Mouse (Mus musculus): ENCODE measurements at regions not wholly inside any gene's neighbourhood (a gene's known extent, or its start where the extent isn't known, plus 50 kb on each side); places are given as distances from the start of the nearest gene placed in this dataset.

GRCm38 (mm10) chr10:97778531-97778930 is 52.0 kb upstream of the C030005K15Rik start:
- no peaks in the 10 kb centered on the region for H3K9me3 ChIP-seq
- no peak overlapping the region for H3K4me3 ChIP-seq
- DNase-seq (ENCODE audit: low spot score), result no peak

GRCm38 (mm10) chr10:97779335-97779734 is 52.8 kb upstream of the C030005K15Rik start:
- H3K4me1 ChIP-seq, result no peaks in the 10 kb centered on the region
- no peaks in the 10 kb centered on the region for H3K9me3 ChIP-seq
- H3K27ac ChIP-seq (replicated peaks), result no peak overlapping the region
- DNase-seq (ENCODE audit: low spot score), result no peak
- H3K4me3 ChIP-seq, result no peak overlapping the region
- no peaks in the 10 kb centered on the region for H3K27me3 ChIP-seq (replicated peaks; ENCODE audit: low read depth, poor library complexity, severe bottlenecking)
- WGBS, result 77% methylated on average over 4 of the region's 4 CpGs
- no peaks in the 10 kb centered on the region for H3K36me3 ChIP-seq (replicated peaks)

More at GRCm38 (mm10) chr10:97778531-97778930, 52.0 kb upstream of the C030005K15Rik start:
- H3K4me1 ChIP-seq, result no peaks in the 10 kb centered on the region
- H3K27ac ChIP-seq (replicated peaks), result no peak overlapping the region
- no peaks in the 10 kb centered on the region for H3K27me3 ChIP-seq (replicated peaks; ENCODE audit: low read depth, poor library complexity, severe bottlenecking)
- no peaks in the 10 kb centered on the region for H3K36me3 ChIP-seq (replicated peaks)

- no peak overlapping the region for H3K4me3 ChIP-seq
- H3K27me3 ChIP-seq (replicated peaks; ENCODE audit: low read depth, poor library complexity, severe bottlenecking), result no peaks in the 10 kb centered on the region
- no peaks in the 10 kb centered on the region for H3K36me3 ChIP-seq (replicated peaks)
- 90% methylated on average over 2 of the region's 2 CpGs for WGBS
- H3K4me1 ChIP-seq, result no peaks in the 10 kb centered on the region
- DNase-seq (ENCODE audit: low spot score), result no peak
- no peaks in the 10 kb centered on the region for H3K9me3 ChIP-seq
- no peak overlapping the region for H3K27ac ChIP-seq (replicated peaks)
Observed at GRCm38 (mm10) chr10:97793804-97794203, 67.2 kb upstream of the C030005K15Rik start.

- Histone ChIP-seq H3K27ac (replicated peaks) (no peak overlapping the region), H3K9me3 (no peaks in the 10 kb centered on the region), H3K4me1 (peaks cover 7% of the 10 kb centered on the region; the same call in 1 of the 2 replicates), H3K27me3 (replicated peaks; ENCODE audit: low read depth, poor library complexity, severe bottlenecking) (no peaks in the 10 kb centered on the region), H3K36me3 (replicated peaks) (no peaks in the 10 kb centered on the region), H3K4me3 (no peak overlapping the region)
- WGBS, result 57% methylated on average over 9 of the region's 9 CpGs
- DNase-seq (ENCODE audit: low spot score), result peak; percentile 11
Observed at GRCm38 (mm10) chr10:97801448-97802265, 75.1 kb upstream of the C030005K15Rik start.

GRCm38 (mm10) chr10:97807947-97808346 is 81.4 kb upstream of the C030005K15Rik start:
- H3K9me3 ChIP-seq, result no peaks in the 10 kb centered on the region
- no peak overlapping the region for H3K4me3 ChIP-seq
- H3K27me3 ChIP-seq (replicated peaks; ENCODE audit: low read depth, poor library complexity, severe bottlenecking), result no peaks in the 10 kb centered on the region
- 95% methylated on average over 2 of the region's 2 CpGs for WGBS
- no peak overlapping the region for H3K27ac ChIP-seq (replicated peaks)
- no peaks in the 10 kb centered on the region for H3K36me3 ChIP-seq (replicated peaks)
- no peak for DNase-seq (ENCODE audit: low spot score)
- H3K4me1 ChIP-seq, result no peaks in the 10 kb centered on the region

GRCm38 (mm10) chr10:97842574-97842973 is 116.0 kb upstream of the C030005K15Rik start:
- WGBS, result 96% methylated on average over 3 of the region's 3 CpGs
- Histone ChIP-seq H3K9me3 (no peaks in the 10 kb centered on the region), H3K4me3 (no peak overlapping the region), H3K4me1 (no peaks in the 10 kb centered on the region), H3K27me3 (replicated peaks; ENCODE audit: low read depth, poor library complexity, severe bottlenecking) (no peaks in the 10 kb centered on the region), H3K27ac (replicated peaks) (no peak overlapping the region), H3K36me3 (replicated peaks) (no peaks in the 10 kb centered on the region)
- DNase-seq (ENCODE audit: low spot score), result no peak

GRCm38 (mm10) chr10:97851487-97851886 is 124.9 kb upstream of the C030005K15Rik start:
- Histone ChIP-seq H3K27me3 (replicated peaks; ENCODE audit: low read depth, poor library complexity, severe bottlenecking) (no peaks in the 10 kb centered on the region), H3K36me3 (replicated peaks) (no peaks in the 10 kb centered on the region), H3K4me1 (no peaks in the 10 kb centered on the region), H3K4me3 (no peak overlapping the region), H3K27ac (replicated peaks) (no peak overlapping the region), H3K9me3 (no peaks in the 10 kb centered on the region)
- no peak for DNase-seq (ENCODE audit: low spot score)
- 81% methylated on average over 2 of the region's 2 CpGs for WGBS

- Histone ChIP-seq H3K27ac (replicated peaks) (no peak overlapping the region), H3K27me3 (replicated peaks; ENCODE audit: low read depth, poor library complexity, severe bottlenecking) (no peaks in the 10 kb centered on the region), H3K4me1 (no peaks in the 10 kb centered on the region), H3K9me3 (no peaks in the 10 kb centered on the region), H3K4me3 (no peak overlapping the region), H3K36me3 (replicated peaks) (no peaks in the 10 kb centered on the region)
- no peak for DNase-seq (ENCODE audit: low spot score)
- 40% methylated on average over 3 of the region's 3 CpGs for WGBS
Observed at GRCm38 (mm10) chr10:97877088-97877487, 150.5 kb upstream of the C030005K15Rik start.

GRCm38 (mm10) chr10:97886049-97886448 is 159.5 kb upstream of the C030005K15Rik start:
- DNase-seq (ENCODE audit: low spot score), result no peak
- Histone ChIP-seq H3K4me3 (no peak overlapping the region), H3K36me3 (replicated peaks) (no peaks in the 10 kb centered on the region), H3K9me3 (no peaks in the 10 kb centered on the region), H3K27me3 (replicated peaks; ENCODE audit: low read depth, poor library complexity, severe bottlenecking) (no peaks in the 10 kb centered on the region), H3K27ac (replicated peaks) (no peak overlapping the region), H3K4me1 (no peaks in the 10 kb centered on the region)
- WGBS, result 85% methylated on average over 1 of the region's 1 CpGs

GRCm38 (mm10) chr10:97905793-97906192 is 179.2 kb upstream of the C030005K15Rik start:
- no peak overlapping the region for H3K4me3 ChIP-seq
- no peaks in the 10 kb centered on the region for H3K9me3 ChIP-seq
- DNase-seq (ENCODE audit: low spot score), result peak; percentile 7
- H3K4me1 ChIP-seq, result no peaks in the 10 kb centered on the region
- WGBS, result 44% methylated on average over 4 of the region's 4 CpGs
- no peaks in the 10 kb centered on the region for H3K27me3 ChIP-seq (replicated peaks; ENCODE audit: low read depth, poor library complexity, severe bottlenecking)
- H3K27ac ChIP-seq (replicated peaks), result peak overlapping the region; percentile 24; the same call in 1 of the 2 replicates
- H3K36me3 ChIP-seq (replicated peaks), result no peaks in the 10 kb centered on the region

- Histone ChIP-seq H3K27me3 (replicated peaks; ENCODE audit: low read depth, poor library complexity, severe bottlenecking) (no peaks in the 10 kb centered on the region), H3K4me3 (no peak overlapping the region), H3K27ac (replicated peaks) (no peak overlapping the region), H3K9me3 (no peaks in the 10 kb centered on the region), H3K36me3 (replicated peaks) (no peaks in the 10 kb centered on the region), H3K4me1 (peaks cover 7% of the 10 kb centered on the region)
- DNase-seq (ENCODE audit: low spot score), result peak; percentile 12
- 39% methylated on average over 4 of the region's 4 CpGs for WGBS
Observed at GRCm38 (mm10) chr10:97925568-97925967, 199.0 kb upstream of the C030005K15Rik start.

- 84% methylated on average over 2 of the region's 2 CpGs for WGBS
- no peaks in the 10 kb centered on the region for H3K4me1 ChIP-seq
- DNase-seq (ENCODE audit: low spot score), result no peak
- no peaks in the 10 kb centered on the region for H3K9me3 ChIP-seq
- no peak overlapping the region for H3K27ac ChIP-seq (replicated peaks)
- no peaks in the 10 kb centered on the region for H3K36me3 ChIP-seq (replicated peaks)
- H3K27me3 ChIP-seq (replicated peaks; ENCODE audit: low read depth, poor library complexity, severe bottlenecking), result no peaks in the 10 kb centered on the region
- H3K4me3 ChIP-seq, result no peak overlapping the region
Observed at GRCm38 (mm10) chr10:97940345-97940744, 213.8 kb upstream of the C030005K15Rik start.

GRCm38 (mm10) chr10:97965881-97966280 is 239.3 kb upstream of the C030005K15Rik start:
- no peaks in the 10 kb centered on the region for H3K4me1 ChIP-seq
- no peaks in the 10 kb centered on the region for H3K9me3 ChIP-seq
- no peak for DNase-seq (ENCODE audit: low spot score)
- H3K4me3 ChIP-seq, result no peak overlapping the region
- H3K27me3 ChIP-seq (replicated peaks; ENCODE audit: low read depth, poor library complexity, severe bottlenecking), result no peaks in the 10 kb centered on the region
- no peak overlapping the region for H3K27ac ChIP-seq (replicated peaks)
- no peaks in the 10 kb centered on the region for H3K36me3 ChIP-seq (replicated peaks)
- WGBS, result 93% methylated on average over 1 of the region's 1 CpGs

Measured in embryonic facial prominence, embryonic 10.5 days (tissue).